Mouse (Mus musculus) limb, embryonic 15.5 days (tissue): ENCODE results near the gene Vasn. TPM values are rescaled to one million over a fixed set of nuclear protein-coding genes. Genes with fewer than 3 reads are reported as not detected.

ENCODE experiments used
- ATAC-seq: fragments of 200-750 bp; cut with Nextera tagmentation; 2 replicates; pipeline ENCODE4 v1.8.0; 2017; ENCODE audit warnings: low read depth, moderate TSS enrichment; ENCODE audit not compliant: insufficient number of reproducible peaks, low FRiP score, low TSS enrichment
- H3K27ac ChIP-seq: fragments of 300-500 bp; sonication (generic); 2 replicates; pipeline ENCODE4 v1.5.1; 2015; ENCODE audit warnings: moderate library complexity, mild to moderate bottlenecking, inconsistent platforms
- H3K27me3 ChIP-seq: fragments of 300-500 bp; sonication (generic); 2 replicates; pipeline ENCODE4 v1.6.1; 2015; ENCODE audit warnings: inconsistent platforms
- H3K36me3 ChIP-seq: fragments of 300-500 bp; sonication (generic); 2 replicates; pipeline ENCODE4 v1.6.1; 2015; ENCODE audit warnings: inconsistent platforms
- H3K4me1 ChIP-seq: fragments of 300-500 bp; sonication (generic); 2 replicates; pipeline ENCODE4 v1.6.1; 2015; ENCODE audit warnings: inconsistent platforms
- H3K4me2 ChIP-seq: fragments of 300-500 bp; sonication (generic); 2 replicates; pipeline ENCODE4 v1.6.1; 2015; ENCODE audit warnings: mild to moderate bottlenecking, inconsistent platforms
- H3K4me3 ChIP-seq: fragments of 300-500 bp; sonication (generic); 2 replicates; pipeline ENCODE4 v1.5.1; 2015; ENCODE audit warnings: mild to moderate bottlenecking, inconsistent platforms
- H3K9ac ChIP-seq: fragments of 300-500 bp; sonication (generic); 2 replicates; pipeline ENCODE4 v1.6.1; 2015; ENCODE audit warnings: inconsistent platforms
- H3K9me3 ChIP-seq: fragments of 300-500 bp; sonication (generic); 2 replicates; pipeline ENCODE4 v1.6.1; 2016; ENCODE audit warnings: inconsistent platforms
- WGBS: fragments of 180-500 bp; shearing (Covaris S2); methylation state at CpG from one replicate; pipeline ENCODE4 v1.1.7; 2015; 5-methylcytosine and 5-hydroxymethylcytosine counted together
- polyA plus RNA-seq: library from polyadenylated mRNA; unstranded; fragments of >200 nt; fragmentation: Nextera tagmentation; extraction: Ambion mirVana; gene quantifications from 2 replicates; pipeline ENCODE4 v1.2.1, GENCODE M21; 2015

The Vasn gene
- polyA plus RNA-seq, 1 experiment from 2014 or later: 41.5 TPM

DNA sequence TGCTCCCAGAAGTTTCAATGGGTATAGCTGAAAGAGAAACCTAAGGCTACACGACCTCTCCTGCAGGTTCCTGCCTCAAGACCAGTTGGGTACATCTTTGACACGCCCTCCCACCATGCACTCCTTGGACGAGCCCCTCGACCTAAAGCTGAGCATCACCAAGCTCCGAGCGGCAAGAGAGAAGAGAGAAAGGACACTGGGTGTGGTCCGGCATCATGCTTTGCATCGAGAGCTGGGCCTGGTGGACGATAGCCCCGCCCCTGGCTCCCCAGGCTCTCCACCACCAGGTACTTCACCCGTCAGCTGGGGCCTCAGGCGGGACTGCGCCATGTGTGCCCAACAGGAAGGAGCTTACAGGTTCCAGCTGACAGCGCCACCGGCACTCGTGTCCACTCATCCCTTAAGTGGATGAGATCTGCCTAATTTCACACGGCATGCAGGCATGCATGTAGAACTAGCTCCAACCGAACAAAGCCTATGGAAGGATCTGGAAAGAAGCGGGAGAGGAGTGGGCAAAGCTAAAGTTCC is 31.1 kb upstream of the Vasn start:
- ATAC-seq: no peak
- Histone ChIP-seq H3K4me2 (no peak overlapping the region), H3K9me3 (no peaks in the 10 kb centered on the region), H3K36me3 (peaks cover 46% of the 10 kb centered on the region), H3K27me3 (no peaks in the 10 kb centered on the region), H3K27ac (peak overlapping the region; percentile 71; the same call in 1 of the 2 replicates), H3K9ac (no peak overlapping the region), H3K4me3 (no peak overlapping the region), H3K4me1 (peaks cover 52% of the 10 kb centered on the region)
- 76% methylated on average over 19 of the region's 19 CpGs for WGBS

DNA sequence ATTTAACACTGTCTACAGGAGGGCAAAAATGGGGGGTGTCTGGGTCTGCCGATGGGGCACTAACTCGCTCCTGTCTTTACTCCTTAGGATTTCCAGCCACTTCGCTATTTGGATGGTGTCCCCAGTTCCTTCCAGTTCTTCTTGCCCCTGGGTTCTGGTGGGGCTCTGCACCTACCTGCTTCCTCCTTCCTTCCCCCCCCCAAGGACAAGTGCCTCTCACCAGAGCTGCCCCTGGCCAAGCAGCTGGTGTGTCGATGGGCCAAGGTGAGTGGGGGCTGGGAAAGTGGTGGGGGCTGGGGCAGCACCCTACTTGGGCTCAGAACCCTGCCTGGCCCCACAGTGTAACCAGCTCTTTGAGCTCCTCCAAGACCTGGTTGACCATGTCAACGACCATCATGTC is 28.5 kb upstream of the Vasn start:
- 91% methylated on average over 5 of the region's 5 CpGs for WGBS
- H3K9me3 ChIP-seq: no peaks in the 10 kb centered on the region
- peaks cover 72% of the 10 kb centered on the region for H3K36me3 ChIP-seq
- no peak overlapping the region for H3K4me3 ChIP-seq
- no peak overlapping the region for H3K27ac ChIP-seq
- no peak for ATAC-seq
- no peak overlapping the region for H3K4me2 ChIP-seq
- peaks cover 26% of the 10 kb centered on the region for H3K4me1 ChIP-seq
- H3K9ac ChIP-seq: no peak overlapping the region
- no peaks in the 10 kb centered on the region for H3K27me3 ChIP-seq

DNA sequence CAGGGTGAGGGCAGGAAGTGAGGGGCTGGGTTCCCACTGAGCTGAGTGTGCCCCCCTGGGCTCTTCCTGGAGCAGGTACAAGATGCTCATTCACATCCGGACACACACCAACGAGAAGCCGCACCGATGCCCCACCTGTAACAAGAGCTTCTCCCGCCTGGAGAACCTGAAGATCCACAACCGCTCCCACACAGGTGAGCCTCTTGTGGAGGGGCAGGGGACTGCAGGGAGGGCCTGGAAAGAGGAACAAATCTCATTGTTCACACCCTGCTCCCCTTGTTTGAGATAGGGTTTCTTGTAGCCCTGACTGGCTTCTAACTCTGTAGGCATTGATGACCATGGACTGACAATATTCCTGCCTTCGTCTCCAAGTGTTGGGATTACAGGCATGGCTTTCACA is 28.1 kb upstream of the Vasn start:
- Histone ChIP-seq H3K4me3 (no peak overlapping the region), H3K9me3 (no peaks in the 10 kb centered on the region), H3K27ac (no peak overlapping the region), H3K9ac (no peak overlapping the region), H3K4me2 (no peak overlapping the region), H3K4me1 (peaks cover 22% of the 10 kb centered on the region), H3K27me3 (no peaks in the 10 kb centered on the region), H3K36me3 (peaks cover 74% of the 10 kb centered on the region)
- WGBS: 88% methylated on average over 7 of the region's 7 CpGs
- no peak for ATAC-seq

DNA sequence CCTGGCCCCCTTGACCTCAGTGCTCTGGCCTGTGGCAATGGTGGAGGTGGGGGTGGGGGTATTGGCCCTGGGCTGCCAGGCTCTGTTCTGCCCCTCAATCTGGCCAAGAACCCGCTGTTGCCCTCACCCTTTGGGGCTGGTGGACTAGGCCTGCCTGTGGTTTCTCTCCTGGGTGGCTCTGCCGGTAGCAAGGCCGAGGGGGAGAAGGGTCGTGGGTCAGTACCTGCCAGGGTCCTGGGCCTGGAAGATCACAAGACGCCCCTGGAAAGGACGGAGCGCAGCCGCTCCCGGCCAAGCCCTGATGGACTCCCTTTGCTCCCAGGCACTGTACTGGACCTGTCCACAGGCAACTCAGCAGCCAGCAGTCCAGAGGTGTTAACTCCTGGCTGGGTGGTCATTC is 26.0 kb upstream of the Vasn start:
- no peak overlapping the region for H3K4me3 ChIP-seq

DNA sequence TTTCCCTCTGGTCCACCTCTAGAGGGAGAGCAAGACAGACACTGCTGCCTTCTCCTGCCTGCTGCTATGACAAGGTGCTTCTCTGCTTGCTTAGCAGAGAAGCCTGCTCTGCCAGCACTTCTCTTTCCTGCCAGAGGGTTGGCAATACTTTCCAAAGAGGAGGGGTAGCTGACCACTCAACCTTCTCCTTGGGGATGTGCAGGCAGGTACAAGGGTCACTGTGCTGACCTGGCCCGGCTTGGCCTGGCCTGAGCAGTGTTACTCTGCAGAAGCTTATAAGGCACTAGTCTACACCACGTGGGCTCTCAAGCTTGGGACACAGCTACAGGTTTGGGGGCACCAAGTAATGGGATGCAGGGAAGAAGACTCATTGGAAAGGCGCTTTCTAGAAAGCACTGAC is 25.1 kb upstream of the Vasn start:
- 88% methylated on average over 3 of the region's 3 CpGs for WGBS
- H3K36me3 ChIP-seq: peaks cover 83% of the 10 kb centered on the region
- no peak overlapping the region for H3K9ac ChIP-seq
- H3K4me2 ChIP-seq: no peak overlapping the region
- H3K27me3 ChIP-seq: no peaks in the 10 kb centered on the region
- no peak overlapping the region; the same call in 1 of the 2 replicates for H3K27ac ChIP-seq
- H3K4me1 ChIP-seq: no peaks in the 10 kb centered on the region
- no peak overlapping the region for H3K4me3 ChIP-seq
- H3K9me3 ChIP-seq: no peaks in the 10 kb centered on the region
- no peak for ATAC-seq

More for the DNA sequence above, 26.0 kb upstream of the Vasn start:
- Histone ChIP-seq H3K4me1 (peaks cover 1% of the 10 kb centered on the region), H3K4me2 (no peak overlapping the region), H3K9ac (no peak overlapping the region), H3K36me3 (peaks cover 86% of the 10 kb centered on the region), H3K27me3 (no peaks in the 10 kb centered on the region), H3K9me3 (no peaks in the 10 kb centered on the region), H3K27ac (no peak overlapping the region)
- 94% methylated on average over 9 of the region's 9 CpGs for WGBS
- ATAC-seq: no peak

DNA sequence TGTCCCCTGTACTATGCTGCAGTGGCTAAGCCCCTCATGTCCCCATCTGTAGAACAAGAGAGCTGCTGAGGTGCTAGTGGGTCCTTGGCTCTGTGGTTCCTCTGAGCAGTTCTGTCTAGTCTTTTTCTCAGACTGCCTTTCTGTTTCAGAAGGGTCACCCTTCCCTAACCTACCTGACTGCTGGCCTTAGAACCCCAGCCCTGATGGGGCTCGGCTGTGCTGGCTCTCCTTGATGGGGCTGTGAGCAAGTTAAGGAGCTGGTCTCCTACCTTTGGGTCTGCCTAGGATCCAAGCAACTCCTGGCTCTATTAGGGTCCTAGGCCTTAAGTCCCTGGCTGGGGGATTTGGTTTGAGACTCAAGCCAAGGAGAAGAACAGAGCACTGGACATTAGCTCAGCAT is 24.4 kb upstream of the Vasn start:
- ATAC-seq: no peak
- WGBS: 70% methylated on average over 1 of the region's 1 CpGs

DNA sequence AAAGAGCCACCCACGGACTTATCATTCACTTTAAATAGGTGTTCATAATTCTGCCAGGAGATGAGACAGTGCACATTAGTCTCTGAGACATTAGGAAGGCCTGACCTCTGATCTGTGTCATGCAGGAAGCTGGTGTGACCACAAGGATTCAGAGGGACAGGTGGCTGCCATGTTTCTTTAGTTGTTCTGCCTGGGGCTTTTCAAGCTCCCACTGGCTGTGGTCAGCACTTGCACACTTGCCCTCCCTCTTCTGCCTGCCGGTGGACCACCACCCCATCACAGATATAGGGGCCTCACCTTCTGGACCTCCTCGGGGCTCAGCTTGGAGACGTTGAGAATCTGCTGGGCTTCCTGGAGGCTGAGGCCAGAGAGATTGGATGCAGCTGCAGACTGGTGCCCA is 22.9 kb upstream of the Vasn start:
- ATAC-seq: no peak
- H3K9ac ChIP-seq: no peak overlapping the region
- 76% methylated on average over 4 of the region's 4 CpGs for WGBS
- H3K4me2 ChIP-seq: no peak overlapping the region
- no peak overlapping the region for H3K4me3 ChIP-seq
- H3K4me1 ChIP-seq: peaks cover 7% of the 10 kb centered on the region; the same call in 1 of the 2 replicates
- H3K27ac ChIP-seq: no peak overlapping the region; the same call in 1 of the 2 replicates
- no peaks in the 10 kb centered on the region for H3K9me3 ChIP-seq
- H3K27me3 ChIP-seq: no peaks in the 10 kb centered on the region
- H3K36me3 ChIP-seq: peaks cover 62% of the 10 kb centered on the region

More for the DNA sequence above, 24.4 kb upstream of the Vasn start:
- H3K9me3 ChIP-seq: no peaks in the 10 kb centered on the region
- no peak overlapping the region for H3K4me3 ChIP-seq
- peaks cover 76% of the 10 kb centered on the region for H3K36me3 ChIP-seq
- H3K27ac ChIP-seq: no peak overlapping the region
- no peak overlapping the region for H3K9ac ChIP-seq
- H3K4me1 ChIP-seq: peaks cover 6% of the 10 kb centered on the region; the same call in 1 of the 2 replicates
- no peaks in the 10 kb centered on the region for H3K27me3 ChIP-seq
- H3K4me2 ChIP-seq: no peak overlapping the region

DNA sequence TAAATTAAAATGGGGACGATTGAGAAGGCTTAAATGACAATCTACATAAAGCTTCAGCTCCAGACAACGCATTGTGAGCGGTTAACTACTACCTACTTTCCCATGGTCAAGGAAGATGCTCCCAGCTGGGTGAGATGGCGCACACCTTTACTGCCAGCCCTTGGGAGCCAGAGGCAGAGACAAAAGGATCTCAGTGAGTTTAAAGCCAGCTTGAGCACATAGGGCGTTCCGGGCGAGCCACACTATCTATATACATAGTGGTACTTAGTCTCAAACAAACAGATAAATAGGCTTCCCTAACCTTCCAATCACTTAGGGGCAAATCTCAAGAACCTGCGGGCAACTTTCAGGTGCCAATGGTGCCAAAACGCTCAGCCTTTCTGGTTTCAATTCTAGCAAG is 15.7 kb upstream of the Vasn start:
- Histone ChIP-seq H3K36me3 (peaks cover 8% of the 10 kb centered on the region), H3K9me3 (no peaks in the 10 kb centered on the region), H3K4me1 (peaks cover 28% of the 10 kb centered on the region), H3K9ac (peak overlapping the region; percentile 65), H3K4me2 (peak overlapping the region; percentile 58), H3K4me3 (peak overlapping the region; percentile 63), H3K27me3 (no peaks in the 10 kb centered on the region), H3K27ac (peak overlapping the region; percentile 87)
- 16% methylated on average over 9 of the region's 9 CpGs for WGBS
- ATAC-seq: no peak

DNA sequence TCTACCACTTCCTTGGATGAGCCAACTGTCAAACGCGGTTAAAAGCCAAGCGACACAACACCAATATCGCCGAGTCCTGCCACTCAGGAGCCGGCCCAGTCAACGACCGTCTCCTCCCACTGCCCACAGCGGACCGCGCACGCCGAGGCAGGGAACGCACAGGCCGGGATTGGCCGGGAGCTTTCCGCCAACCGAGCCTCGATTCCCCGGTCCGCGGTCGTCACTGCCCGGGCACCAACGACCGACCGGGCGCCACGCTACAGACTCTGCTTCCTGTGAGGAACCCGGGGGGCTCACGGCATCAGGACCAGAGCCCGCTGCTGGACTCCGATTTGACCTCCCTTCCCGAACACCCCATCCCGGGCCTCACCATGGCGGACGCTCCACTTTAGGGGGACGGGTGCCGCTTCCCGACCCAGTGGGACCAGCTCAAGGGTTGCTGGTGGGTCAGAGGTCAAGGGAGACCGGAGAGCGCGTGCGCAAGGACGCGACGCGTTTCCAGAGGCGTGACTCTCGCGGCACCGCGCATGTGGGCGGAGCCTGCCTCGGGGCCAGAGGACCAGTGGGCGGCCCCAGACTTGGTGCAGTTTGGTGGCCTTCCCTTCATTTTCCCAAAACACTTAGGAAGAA is 15.1 kb upstream of the Vasn start, which contains the start of gene Pam16:
Pam16 (minus strand) TSS at position 508 of the 630 bp plus-strand sequence.
- Histone ChIP-seq H3K4me2 (peak within 1 kb of the TSS; percentile 58), H3K27ac (peak within 1 kb of the TSS; percentile 87), H3K36me3 (peaks cover 8% of the 10 kb centered on the region), H3K9ac (peak within 1 kb of the TSS; percentile 65), H3K4me3 (peak within 1 kb of the TSS; percentile 63), H3K9me3 (no peaks in the 10 kb centered on the region), H3K27me3 (no peaks in the 10 kb centered on the region), H3K4me1 (peaks cover 28% of the 10 kb centered on the region)
- WGBS: under 1% methylated on average over 56 of the region's 56 CpGs
- peak; percentile 76 for ATAC-seq

DNA sequence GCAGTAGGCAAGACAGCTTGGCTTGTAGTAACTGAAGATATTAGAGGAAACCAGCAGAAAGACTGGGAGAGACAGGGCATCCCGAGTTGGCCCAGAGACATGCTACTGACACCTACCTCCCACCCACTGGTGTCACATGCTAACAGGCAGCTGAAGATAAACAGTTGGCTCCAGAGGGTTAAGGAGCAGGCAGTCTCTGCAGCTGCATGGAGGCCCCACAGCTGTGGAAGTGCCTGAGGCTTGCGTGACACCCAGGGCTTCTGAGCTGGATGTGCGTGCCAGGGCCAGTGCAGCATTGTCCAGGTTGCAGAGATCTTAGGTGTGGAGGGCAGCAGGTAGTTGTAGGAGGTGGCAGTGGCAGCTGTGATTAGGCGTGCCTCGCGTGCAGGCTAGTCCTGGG is 12.6 kb upstream of the Vasn start:
- H3K4me2 ChIP-seq: no peak overlapping the region
- peaks cover 22% of the 10 kb centered on the region for H3K4me1 ChIP-seq
- H3K27ac ChIP-seq: no peak overlapping the region
- H3K27me3 ChIP-seq: no peaks in the 10 kb centered on the region
- peaks cover 11% of the 10 kb centered on the region for H3K36me3 ChIP-seq
- 80% methylated on average over 6 of the region's 6 CpGs for WGBS
- H3K4me3 ChIP-seq: no peak overlapping the region
- no peak for ATAC-seq
- H3K9me3 ChIP-seq: no peaks in the 10 kb centered on the region
- H3K9ac ChIP-seq: no peak overlapping the region

DNA sequence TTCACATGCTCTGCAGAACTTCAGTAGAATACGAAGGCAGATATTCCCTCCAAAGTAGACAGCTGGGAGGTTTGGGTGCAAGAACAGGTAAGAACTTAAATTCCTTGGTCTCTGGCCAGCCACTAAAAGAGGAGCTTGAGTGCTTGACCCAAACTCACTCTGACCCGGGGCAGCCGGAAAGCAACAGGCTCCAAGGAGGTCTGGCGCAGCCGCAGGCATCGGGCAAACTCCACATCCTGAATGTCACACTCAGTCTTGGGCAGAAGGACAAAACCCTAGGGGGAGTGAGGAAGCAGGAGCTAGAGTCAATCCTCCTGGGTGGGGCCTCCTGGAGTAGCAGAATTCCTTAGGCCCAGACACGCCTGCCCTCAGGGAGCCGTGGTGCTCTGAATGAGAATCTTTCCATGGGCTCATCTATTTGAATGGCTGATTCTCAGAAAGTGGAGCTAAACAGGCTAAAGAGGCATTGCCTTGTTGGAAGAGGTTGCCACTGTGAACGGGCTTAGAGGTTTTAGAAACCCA is 10.8 kb upstream of the Vasn start:
- ATAC-seq: no peak
- WGBS: 84% methylated on average over 9 of the region's 9 CpGs
- H3K4me3 ChIP-seq: no peak overlapping the region
- H3K4me2 ChIP-seq: no peak overlapping the region
- peaks cover 16% of the 10 kb centered on the region for H3K4me1 ChIP-seq
- no peaks in the 10 kb centered on the region for H3K27me3 ChIP-seq
- H3K9me3 ChIP-seq: no peaks in the 10 kb centered on the region
- no peak overlapping the region for H3K27ac ChIP-seq
- peaks cover 18% of the 10 kb centered on the region for H3K36me3 ChIP-seq
- H3K9ac ChIP-seq: no peak overlapping the region

DNA sequence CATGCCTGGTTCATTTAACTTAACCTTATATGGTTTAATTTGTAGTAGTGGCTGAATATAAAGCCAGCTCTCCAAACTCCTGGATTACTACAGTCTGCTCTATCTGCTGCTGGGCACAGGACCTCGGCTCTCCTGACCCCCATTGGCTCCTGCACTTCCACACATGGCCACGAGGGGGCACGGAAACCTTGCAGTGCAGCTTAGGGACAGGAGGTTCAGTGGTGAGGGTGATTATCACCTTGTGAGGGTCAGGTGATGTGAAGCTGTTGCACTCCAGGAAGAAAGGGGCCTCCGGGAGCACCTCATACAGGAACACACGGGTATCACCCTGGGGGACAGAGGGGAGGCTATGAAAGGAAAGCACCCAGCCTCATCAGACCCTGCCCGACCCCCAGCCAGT is 9.8 kb upstream of the Vasn start:
- Histone ChIP-seq H3K4me2 (no peak overlapping the region), H3K9me3 (no peaks in the 10 kb centered on the region), H3K36me3 (peaks cover 21% of the 10 kb centered on the region), H3K27ac (no peak overlapping the region), H3K4me1 (peaks cover 12% of the 10 kb centered on the region), H3K4me3 (no peak overlapping the region), H3K27me3 (no peaks in the 10 kb centered on the region), H3K9ac (no peak overlapping the region)
- WGBS: 22% methylated on average over 6 of the region's 6 CpGs
- ATAC-seq: no peak
